Mouse (Mus musculus) spleen, embryonic (tissue): ENCODE data around the gene Ttc30a1.
"Not testable (repeated sequence)": the region's sequence is repeated elsewhere in the genome, so short reads cannot be mapped to it uniquely, and the experiment has no call there.

Source experiments
- CTCF ChIA-PET: fragments of 350-600 bp; sonication (Branson Sonifier 250); formaldehyde crosslinking; loops from one replicate; lab custom pipeline; 2022; lab: Charles Lee

The Ttc30a1 gene

DNA sequence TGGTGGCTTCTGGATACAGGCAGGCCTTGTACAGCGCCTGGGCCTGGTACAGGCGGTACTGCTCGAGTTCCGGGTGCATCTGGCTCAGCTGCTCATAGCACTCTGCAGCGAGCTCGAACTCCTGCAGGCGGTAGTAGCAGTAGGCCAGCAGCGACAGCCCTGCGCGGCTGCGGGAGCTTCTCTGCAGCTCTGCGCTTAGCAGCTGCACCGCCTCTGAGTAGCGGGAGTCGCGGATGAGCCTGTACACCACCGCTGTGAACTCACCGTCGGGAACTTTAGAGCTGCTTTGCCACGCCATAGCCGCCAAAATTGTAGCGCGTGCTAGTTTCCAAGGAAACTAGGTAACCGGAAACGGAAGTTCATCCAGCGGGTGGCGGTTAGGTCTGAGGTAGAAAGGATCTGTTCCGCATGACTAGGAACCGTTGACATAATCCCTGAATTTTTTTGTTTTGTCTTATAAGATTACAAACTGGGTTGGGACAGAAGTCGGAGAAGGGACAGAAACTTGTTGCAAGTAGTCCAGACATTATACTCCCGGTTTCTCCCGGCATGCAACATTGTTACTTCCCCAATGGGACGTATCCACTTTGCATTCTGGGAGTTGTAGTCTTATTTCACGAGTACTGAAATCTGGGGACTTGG lies at the start of gene Ttc30a1:
Gene Ttc30a1, minus strand, starts transcription at position 528 of the 642 bp plus-strand sequence.
- CTCF ChIA-PET = not testable (repeated sequence)

GRCm38 (mm10) chr2:76030080-76030479 lies 48.3 kb upstream of the Ttc30a1 start:
- CTCF ChIA-PET = no interaction called here

DNA sequence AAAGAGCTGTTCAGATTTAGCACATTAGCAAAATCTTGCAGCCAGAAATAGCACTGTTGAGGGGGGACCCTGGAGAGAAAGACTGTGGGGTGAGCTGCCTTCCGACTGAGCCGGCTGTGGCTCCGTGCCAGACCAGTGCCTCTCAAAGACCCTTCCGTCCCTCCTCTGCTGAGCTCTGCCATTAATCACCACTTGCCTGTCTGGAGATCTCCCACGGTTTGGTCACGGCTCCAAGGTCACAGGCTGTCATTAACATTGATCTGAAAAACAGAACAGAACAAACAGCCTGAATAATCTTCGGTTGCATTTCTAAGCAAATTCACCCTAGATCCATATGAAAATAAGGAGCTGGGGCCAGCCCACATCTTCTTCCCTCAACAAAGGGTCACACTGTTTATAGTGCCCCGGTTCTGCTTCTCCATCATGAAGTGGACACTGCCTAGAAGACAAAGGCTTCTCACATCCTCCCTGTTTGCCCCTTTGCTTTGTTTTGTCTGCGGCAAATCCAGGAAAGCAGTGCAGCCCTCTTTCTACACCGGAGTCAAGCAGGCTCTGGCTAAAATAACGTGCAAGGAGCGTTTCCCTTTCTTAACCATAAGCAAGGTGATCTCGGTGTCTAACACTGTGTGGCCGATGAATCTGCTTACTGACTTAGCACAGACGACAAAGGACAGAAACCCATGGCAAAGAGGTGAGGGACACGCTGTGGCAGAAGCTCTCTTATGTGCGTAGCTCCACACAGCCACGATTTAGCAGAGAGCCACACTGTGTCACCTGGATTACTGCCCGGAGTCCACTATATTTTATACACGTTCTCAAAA lies 47.5 kb upstream of the Ttc30a1 start:
- CTCF ChIA-PET = interaction anchor here (0.6 kb wide), 1 partner anchor 428 kb away, joined by 5 read pairs; no protein-coding TSS in a partner anchor

- CTCF ChIA-PET = no interaction called here
These were observed 35.1 kb upstream of the Ttc30a1 start for GRCm38 (mm10) chr2:76016890-76017289.

- CTCF ChIA-PET = interaction anchor here (0.6 kb wide), 1 partner anchor 27 kb away, joined by 3 read pairs; no protein-coding TSS in a partner anchor
These were observed 34.4 kb upstream of the Ttc30a1 start for GRCm38 (mm10) chr2:76016136-76016535.

DNA sequence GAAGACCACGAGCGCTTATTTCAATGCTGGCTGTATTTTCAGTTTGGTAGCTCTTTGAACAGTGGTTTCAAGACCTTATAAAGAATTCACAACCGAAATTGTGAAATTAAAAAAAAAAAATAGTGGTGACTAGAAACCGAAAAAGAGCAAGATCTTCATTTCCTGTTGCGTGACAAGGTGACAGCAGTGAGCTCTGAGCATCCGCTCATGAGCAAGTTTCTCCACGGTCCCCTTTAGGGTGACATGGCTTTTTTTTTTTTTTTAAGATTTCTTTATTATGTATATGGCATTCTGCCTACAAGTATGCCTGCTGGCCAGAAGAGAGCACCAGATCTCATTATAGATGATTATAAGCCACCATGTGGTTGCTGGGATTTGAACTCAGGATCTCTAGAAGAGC lies 33.7 kb upstream of the Ttc30a1 start:
- CTCF ChIA-PET = no interaction called here

GRCm38 (mm10) chr2:76014659-76015058 lies 32.9 kb upstream of the Ttc30a1 start:
- CTCF ChIA-PET = no interaction called here

- CTCF ChIA-PET = interaction anchor here (0.6 kb wide), 1 partner anchor 401 kb away, joined by 6 read pairs; no protein-coding TSS in a partner anchor
These were observed 24.4 kb upstream of the Ttc30a1 start for GRCm38 (mm10) chr2:76006194-76006593.

- CTCF ChIA-PET = no interaction called here
These were observed 21.1 kb upstream of the Ttc30a1 start for GRCm38 (mm10) chr2:76002899-76003298.

- CTCF ChIA-PET = interaction anchor here (0.6 kb wide), 1 partner anchor 1426 kb away, joined by 5 read pairs; no protein-coding TSS in a partner anchor
These were observed 19.6 kb upstream of the Ttc30a1 start for GRCm38 (mm10) chr2:76001392-76001791.

DNA sequence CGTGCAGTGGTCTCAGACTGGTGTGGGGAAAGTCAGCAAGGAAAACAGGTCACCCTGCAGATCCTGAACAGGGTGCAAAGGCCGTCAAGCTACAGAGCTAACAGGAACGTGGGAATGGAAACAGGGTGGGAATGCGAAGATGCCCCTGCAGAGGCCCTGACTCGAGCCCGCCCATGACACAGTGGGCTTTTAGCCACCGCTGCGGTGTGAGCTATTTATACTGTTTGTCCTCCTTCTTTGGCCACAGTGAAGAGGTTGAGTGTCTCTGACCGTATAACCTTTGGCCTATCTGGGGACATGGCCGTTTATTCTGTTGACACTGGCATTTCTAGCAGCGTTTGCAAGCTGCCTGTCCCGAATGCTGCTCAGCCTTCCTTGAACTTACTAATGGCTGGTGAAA lies 17.9 kb upstream of the Ttc30a1 start:
- CTCF ChIA-PET = no interaction called here

DNA sequence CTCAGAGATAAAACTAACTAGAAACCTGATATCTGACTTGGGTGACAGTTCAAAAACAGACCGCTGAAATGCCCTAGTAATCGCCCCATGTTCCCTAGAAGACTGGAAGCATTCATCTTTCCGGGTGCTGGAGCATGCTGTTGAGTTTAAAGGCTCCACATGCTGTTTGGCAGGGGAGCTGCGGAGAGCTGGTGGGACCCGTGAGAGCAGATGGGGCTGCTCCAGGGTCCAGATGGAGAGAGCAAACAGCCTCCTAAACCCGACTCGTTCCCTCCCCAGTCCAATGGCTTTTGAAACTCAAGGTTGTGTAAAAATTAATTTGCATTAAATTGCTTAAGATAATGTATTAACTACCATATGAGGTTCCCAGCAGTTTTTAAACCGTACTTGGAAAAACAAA lies 16.9 kb upstream of the Ttc30a1 start:
- CTCF ChIA-PET = no interaction called here

GRCm38 (mm10) chr2:75997726-75998125 lies 16.0 kb upstream of the Ttc30a1 start:
- CTCF ChIA-PET = no interaction called here

- CTCF ChIA-PET = no interaction called here
These were observed 13.1 kb upstream of the Ttc30a1 start for GRCm38 (mm10) chr2:75994841-75995240.

GRCm38 (mm10) chr2:75991581-75992205 lies 9.9 kb upstream of the Ttc30a1 start:
- CTCF ChIA-PET = no interaction called here

DNA sequence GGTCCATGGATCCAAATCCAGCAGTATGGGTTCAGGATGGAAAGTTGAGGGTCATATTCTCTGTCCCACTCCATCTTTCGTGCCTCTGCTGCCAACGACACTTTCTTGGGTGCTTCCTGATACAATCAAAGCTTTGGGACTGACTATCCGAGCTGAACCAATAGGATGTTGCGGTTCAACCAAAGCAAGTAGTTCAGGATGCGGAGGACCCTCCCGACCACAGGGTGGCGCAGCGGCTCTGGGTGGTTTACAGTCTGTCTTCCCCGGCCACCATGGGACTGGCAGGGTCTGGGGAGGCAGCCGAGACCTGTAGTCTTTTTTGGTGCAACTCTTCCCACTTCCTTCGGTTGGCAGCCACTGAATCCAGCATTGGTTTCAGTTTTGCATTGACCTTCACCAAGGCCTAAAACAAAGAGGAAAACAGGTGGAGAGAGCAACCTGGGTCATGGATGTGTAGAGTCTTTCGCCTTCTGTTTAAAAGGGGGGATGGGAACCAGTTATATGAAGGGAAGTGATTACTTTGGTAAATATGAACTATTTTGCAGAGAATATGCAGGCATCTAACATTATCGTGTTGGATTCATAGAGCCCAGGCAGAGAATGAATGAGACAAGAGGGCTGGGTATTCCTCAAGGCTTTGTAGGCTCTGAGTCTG lies 9.2 kb upstream of the Ttc30a1 start:
- CTCF ChIA-PET = no interaction called here

GRCm38 (mm10) chr2:75989694-75990093 lies 7.9 kb upstream of the Ttc30a1 start:
- CTCF ChIA-PET = no interaction called here

DNA sequence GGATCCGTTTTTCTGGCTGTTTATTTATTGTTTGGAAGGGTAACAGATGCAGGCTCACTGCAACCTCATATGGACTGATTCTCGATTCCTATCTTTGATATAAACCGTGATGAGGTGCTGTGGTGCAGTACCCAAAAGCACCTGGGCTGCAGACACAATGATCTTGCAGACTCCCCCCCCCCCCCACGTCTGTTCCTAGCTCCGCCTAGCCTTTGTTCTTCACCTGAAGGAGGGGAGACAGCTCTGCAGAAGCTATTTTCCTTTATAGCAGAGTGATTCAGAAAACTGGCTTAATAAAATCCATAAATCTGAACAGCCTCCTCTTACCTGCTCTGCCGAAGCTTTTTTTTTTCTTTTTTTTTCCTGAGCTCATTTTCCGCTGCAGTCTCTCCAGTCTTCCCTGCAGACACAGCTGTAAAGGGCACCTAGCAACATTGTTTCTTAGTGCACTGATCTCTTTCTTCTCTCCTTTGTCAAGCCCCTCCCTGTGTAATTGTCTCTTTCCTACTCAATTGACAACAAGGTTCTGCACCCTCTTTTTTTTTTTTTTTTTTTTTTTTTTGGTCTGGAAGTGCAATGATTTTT lies 7.1 kb upstream of the Ttc30a1 start:
- CTCF ChIA-PET = no interaction called here

GRCm38 (mm10) chr2:75988378-75988777 lies 6.6 kb upstream of the Ttc30a1 start:
- CTCF ChIA-PET = no interaction called here

DNA sequence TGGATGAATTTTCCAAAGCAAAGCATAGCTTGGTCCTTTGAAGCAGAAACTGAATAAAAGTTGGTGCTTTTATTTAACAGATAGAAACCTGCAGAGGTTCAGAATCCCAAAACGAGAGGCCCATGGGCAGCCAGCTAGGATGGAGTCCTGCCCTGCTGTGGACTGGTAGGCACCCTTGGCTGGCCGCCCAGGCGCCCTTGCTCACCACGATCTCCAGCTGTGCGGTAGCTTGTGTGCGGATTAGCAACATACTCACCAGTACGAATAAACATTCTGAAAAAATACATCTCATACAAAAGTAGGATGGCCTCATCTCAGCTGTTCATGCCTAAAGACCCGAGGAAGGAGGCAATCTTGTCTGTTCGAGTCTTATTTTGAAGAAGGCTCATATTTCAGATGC lies 6.0 kb upstream of the Ttc30a1 start:
- CTCF ChIA-PET = no interaction called here

DNA sequence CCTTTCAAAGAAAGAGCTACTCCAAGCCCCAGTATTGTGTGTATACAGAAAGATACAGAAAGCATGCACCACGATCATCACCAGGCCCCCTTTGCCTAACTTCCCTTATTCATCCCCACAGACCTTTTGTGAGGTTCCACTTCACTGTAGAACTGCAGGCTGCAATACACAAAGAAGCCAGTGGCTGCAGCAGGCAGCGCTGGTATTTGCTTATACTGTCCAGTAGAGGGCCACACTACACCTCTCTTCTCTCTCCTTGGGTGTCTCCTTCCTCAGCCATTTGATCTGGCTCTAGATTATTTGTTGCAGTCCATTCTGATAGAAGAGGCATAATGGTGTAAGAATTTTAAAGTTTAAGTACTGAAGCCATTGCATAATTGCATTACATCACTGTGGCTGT lies 3.4 kb upstream of the Ttc30a1 start:
- CTCF ChIA-PET = no interaction called here
